Mouse (Mus musculus): ENCODE results near the gene Cwc22.

Cwc22 gene

DNA sequence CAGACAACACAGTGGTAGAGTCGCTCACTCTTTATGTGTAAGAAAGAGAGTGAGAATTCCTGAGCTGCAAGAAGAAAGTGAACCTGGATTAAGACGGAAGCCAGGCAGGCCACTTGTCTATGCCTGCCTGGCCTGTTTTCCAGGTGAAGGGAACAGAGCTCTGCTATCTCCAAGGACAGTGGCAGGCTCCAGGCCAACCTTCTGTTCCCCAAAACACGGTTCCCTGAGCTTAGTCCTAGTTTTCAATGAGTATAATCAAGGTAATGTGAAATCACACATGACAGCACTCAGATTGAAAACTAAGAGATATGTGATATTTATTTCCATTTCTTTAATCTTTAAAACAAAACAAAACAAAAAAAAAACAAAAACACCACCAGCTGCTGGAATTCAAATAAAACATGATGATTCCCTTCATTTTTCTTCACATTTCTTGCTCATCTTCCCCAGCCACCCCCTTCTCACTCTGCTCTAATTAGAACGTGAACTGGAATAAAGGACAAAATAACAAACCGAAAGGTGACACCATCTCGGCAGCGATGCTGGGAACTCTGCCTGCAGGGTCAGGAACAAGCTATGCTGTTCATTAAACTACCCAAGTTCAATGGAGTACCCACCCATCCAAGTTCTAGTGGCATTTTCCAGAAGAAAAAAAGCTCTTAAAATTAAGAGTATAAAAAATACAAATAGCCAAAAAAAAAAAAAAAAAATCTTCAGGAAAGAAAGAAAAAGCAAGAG, 20.8 kb downstream of the Cwc22 start:
- DNase-seq (ENCODE audit: low spot score in 2 of 2): no peak

DNA sequence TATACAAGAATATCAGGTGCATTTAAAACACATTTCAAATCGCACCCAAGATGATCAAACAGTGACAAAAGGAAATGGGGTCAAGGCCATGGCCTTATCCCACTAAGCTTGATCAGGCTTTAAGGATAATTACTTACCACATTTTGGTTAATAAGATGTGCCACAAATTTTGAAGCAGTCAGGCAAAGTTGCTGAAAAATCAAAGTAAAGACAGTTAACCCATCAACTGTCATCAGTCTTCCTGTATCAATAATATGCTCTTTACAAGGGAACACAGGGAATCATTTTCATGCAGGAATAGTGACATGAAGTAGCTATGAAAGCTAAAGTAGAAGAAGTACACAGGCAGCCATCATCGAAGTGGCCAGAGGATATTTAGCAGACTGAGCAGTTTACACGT, 22.2 kb downstream of the Cwc22 start:
- no peak for DNase-seq (ENCODE audit: low spot score in 2 of 2)

DNA sequence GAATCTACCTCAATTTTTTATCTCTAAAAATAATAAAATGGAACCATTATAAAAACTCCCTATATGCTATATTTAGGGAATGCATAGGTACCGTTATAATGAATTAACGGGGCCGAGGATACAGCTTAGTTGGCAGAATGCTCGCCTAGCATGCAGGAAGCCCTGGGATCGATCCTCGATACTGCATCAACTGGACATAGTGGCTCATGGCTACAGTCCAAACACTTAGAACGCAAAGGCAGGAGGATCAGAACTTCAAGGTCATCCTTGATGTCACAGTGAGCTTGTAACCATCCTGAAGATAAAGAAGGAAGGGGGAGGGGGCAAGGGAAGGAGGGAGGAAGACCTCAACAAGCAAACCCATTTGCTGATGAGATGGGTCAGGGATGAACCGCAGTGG, 23.0 kb downstream of the Cwc22 start:
- no peak for DNase-seq (ENCODE audit: low spot score in 2 of 2)

DNA sequence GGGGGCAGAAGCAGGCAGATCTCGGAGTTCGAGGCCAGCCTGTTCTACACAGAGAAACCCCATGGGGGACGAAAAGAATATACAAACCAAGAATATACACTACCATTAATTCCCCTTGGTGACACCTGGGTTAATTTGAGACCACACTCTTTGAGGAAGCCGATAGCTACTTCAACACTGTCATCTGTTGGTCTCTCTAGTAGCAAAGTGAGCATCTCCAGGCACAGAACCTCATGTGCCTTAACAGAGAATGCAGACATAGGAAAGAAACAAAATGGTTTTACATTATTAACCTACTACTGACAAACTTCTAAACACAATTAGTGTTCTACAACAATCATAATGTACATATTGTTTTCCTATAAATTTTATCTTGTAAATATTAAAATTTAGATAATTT, 24.9 kb downstream of the Cwc22 start:
- DNase-seq (ENCODE audit: low spot score in 2 of 2): no peak

DNA sequence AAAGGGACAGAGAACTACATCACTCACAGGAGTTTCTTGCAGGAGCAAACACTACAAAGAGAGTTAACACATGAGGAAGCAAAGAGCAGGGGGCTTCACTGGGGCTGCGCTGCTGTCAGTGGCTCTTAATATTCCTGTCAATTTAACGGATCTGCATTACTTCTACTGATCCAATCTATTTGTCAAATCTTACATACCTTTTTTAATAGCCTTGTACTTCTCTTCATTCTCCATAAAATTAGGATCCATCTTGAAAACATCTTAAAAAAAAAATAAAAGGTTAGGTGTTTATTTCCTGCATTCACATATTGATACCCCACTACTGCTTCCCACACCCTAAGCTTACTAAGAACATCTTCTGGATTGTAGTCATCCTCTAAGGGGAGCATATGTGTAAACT, 25.6 kb downstream of the Cwc22 start:
- DNase-seq (ENCODE audit: low spot score in 2 of 2): no peak

DNA sequence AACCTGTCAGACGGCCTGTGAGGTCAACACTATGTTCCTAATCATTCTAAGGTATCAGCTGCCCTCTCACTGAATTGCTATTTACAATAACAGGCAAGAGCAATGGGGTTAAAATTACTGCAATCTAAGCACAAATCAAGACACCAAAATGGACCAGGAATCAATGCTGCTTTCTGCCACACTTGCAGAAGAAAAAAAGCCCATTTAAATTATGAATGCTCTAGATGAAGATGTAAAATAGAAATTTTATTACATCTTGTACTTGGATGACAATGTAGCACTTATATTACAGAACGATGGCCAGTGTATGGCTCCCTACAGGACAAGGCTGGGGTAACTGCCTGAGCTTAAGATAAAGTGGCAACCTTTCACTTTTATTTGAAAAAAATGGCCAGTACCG, 27.7 kb downstream of the Cwc22 start:
- no peak for DNase-seq (ENCODE audit: low spot score in 2 of 2)

DNA sequence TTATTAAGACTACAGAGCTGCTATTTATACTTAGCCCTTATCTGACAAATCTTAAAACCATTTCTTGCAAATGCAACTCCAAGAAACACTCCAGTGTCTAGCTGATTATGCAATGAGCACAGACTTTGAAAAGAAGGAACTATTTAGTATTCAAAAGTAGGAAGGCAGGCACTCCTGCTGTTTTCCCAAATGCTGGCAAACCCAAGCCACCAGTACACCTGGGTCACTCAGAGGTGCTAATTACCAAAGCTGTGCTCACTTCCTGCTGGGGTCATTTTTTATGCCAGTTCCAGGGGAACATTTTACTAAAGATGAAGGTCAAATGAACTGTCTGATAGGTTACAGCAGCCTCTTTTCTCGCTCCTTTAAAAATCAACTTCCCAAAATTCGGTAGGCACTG, 28.2 kb downstream of the Cwc22 start:
- no peak for DNase-seq (ENCODE audit: low spot score in 2 of 2)

DNA sequence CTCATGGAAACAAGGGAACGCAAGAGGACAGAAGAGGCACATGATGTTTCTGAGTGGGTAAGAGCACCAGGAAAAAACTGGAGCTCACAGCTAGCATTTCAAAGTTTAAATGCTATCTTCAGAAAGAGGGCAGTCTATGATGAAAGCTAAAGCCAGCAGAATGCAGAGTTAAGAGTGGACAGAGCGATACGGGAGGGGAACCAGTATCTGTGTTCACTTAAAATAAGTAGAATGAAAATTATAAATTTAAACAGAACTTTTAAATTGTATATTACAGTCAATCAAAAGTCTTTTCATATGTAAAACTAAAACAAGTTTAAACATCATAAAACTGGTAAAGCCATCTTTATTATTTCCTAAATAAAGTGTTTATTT, 28.8 kb downstream of the Cwc22 start:
- no peak for DNase-seq (ENCODE audit: low spot score in 2 of 2)

DNA sequence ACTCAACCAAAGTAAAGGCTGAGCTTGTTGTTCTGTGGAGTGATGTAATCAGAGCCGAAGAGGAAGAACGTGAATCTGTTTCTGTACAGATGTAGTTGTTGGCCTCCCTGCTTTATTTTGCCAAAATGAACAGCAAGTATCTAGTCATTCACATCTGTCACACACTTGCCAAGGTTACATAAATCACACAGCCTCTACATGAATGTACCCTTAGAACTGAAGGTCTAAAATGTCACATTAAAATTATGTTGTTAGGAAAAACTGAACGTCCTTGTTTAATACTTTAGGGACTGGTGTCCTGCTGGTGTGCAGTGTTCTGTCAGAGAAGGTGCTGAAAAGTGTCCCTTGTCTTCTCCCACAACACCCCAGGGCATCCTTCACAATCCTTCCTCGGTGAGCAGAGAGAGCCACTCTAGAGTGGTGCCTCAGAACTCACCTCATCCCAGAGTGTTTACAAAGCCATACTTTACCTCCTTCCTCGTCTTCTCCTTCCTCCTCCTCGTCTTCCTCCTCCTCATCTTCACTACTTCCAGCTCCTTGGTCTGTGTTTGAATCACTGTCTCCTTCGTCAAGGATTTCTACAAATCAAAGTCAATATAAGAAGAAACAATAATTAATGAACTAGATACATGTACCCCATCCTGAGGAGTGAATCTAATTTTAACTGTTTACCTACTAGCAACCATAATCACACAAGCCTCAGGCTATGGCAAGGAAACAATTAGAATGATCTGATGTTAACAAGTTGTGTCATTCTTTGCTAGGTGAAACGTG, 29.4 kb downstream of the Cwc22 start:
- DNase-seq (ENCODE audit: low spot score in 2 of 2): no peak

DNA sequence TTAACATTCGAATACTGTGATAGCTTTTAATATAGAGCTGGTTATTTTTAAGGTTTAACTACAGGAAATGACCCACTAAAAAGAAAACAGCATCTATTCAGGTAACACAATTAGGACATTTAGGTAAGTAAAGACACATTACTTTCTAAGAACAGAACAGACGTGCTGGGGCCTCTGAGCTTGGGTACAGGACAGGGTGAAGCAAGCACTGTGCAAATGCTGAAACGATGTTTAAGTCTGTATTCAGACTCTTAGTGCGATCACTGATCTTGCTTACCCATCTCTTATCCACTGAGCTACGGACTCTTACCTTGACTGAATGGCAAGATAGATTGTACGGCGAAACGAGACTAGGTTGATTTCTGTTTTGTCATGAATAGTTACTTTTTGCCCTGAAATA, 31.0 kb downstream of the Cwc22 start:
- no peak for DNase-seq (ENCODE audit: low spot score in 2 of 2)

DNA sequence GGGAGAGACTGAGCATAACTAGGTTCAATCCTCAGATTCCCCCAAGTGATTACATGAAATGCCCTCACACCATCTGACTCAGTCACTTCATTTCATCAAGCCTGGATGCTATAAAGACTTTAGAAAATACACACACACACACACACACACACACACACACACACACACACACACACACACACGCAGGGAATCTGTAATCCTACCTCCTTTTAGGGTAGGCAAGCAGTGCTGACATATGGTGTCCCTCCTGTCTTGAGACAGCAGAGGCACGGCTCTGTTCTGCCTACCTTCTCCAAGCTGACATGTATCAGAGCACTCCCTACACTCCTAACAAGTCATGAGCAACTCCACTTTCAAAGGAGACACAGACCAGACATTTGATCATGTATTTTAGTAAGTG, 32.5 kb downstream of the Cwc22 start:
- DNase-seq (ENCODE audit: low spot score in 2 of 2): no peak

DNA sequence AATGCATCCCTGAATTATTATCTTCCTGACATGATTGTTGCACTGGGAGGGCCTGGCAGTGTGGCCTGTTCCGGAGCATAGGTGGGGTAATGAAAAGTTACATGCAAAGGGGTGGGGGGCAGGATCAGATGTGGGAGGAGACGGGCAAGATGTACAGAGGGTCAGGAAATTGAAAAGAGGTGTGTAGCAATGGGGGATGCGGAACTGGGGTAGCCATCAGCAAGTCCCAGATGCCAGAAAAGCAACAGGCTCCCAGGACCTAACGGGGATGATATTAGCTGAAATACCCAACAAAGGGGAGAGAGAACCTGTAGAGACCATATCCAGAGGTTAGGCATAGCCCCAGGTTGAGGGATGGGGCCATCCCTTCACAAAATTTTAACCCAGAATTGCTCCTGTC, 34.0 kb downstream of the Cwc22 start:
- DNase-seq (ENCODE audit: low spot score in 2 of 2): no peak

DNA sequence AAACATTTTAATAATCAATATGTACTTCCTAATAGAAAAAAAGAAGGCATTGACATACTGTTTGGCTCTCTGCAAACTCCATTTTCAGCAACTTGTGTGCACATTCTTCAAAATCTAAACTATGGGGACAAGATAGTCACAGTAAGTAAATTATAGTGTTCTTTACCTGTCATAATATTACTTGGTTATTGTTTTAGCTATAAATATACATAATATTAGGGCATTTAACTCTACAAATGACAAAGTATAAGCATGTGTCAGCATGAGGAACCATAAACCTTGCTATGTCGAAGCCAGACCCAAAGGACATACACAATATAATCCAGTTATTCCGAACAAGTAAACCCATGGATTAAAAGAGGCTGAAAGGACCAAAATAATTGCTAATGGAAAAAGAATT, 34.7 kb downstream of the Cwc22 start:
- DNase-seq (ENCODE audit: low spot score in 2 of 2): no peak

DNA sequence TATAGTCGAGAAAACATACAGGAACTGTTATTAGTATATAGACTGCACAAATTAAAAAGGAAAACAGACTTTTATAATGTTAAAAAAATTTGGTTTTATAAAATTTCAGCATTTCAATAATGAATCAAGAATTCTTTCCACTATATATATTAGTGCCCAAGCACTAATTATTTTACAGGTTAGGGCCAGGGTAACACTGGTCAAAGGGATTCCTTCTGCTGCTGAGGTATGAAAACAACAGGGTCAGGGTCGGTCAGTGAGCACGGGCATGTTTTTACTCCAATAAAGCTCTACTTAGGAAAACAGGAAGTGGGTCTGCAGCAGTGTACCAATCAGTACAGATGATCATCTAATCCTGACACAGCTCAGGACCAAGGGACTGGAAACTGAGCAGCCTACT, 36.0 kb downstream of the Cwc22 start:
- no peak for DNase-seq (ENCODE audit: low spot score in 2 of 2)

DNA sequence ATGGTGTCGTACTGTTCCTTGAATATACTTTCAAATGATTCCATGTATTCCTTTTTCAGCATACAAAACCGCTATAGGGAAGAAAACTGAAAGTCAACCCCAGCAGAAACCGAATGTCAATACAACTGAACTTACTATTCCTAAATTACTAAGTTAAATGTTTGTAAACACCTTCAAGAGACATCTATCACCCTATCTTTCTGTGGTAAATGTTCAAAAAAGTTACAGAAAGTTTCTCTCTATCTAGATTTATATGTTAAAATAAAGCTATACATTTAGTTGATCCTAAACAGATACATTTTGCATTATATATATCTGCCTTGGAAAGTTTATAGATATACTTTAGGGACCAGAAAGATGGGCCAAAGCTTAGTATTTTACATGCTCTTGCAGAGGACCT, 39.0 kb downstream of the Cwc22 start:
- no peak for DNase-seq (ENCODE audit: low spot score in 2 of 2)

DNA sequence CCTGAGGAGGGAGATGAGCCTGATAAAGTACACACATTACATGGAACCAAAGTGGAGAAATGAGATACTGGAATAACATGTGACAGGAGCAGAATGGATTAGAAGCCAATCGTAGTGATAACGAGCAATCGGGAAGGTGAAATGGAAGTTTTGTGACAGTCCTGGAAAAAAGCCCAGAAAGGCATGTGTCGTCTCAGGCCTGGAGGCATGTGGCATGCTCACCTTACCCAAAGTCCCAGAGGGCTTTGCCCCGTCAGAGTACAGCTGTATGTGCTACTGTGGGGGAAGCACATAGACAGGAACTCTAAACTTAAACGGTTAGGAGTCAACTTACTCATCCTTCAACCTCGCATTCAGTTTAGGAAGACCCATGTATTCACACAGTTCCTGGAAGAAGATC, 41.2 kb downstream of the Cwc22 start:
- no peak for DNase-seq (ENCODE audit: low spot score in 2 of 2)

DNA sequence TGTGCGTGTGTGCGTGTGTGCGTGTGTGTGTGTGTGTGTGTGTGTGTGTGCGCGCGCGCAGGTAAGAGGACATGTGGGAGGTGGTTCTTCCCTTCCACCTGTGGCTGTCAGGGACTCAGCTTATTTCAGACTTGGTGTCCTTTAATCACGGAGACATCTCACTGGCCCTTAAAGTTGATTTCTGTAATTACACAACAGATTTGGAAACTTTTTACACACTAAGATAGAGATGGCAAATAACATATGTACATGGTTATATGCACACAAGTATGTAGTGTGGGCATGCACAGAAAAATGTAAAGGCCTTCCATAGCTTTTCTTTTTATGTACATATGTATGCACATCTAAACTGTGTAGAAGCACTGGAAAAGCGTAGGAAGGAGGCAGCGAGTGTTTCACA, 41.7 kb downstream of the Cwc22 start:
- DNase-seq (ENCODE audit: low spot score in 2 of 2): no peak

DNA sequence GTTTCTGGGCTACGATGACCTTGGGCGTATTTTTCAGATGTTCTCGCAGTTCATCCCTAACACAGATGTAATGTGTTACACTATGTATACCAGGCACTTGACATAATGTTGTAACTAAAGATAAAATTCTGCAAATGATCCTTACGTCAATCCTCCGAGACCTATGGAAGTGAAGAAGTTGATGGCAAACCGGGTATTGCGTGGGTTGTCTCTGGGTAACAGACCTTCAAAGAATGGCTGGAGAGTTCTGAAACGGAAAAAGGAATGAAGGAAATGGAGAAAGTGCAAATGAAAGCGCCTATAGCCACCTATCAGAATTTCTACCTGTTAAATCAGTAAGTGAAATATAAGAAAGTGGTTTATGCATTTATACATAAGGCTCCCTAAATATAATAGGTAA, 42.2 kb downstream of the Cwc22 start:
- DNase-seq (ENCODE audit: low spot score in 2 of 2): no peak

DNA sequence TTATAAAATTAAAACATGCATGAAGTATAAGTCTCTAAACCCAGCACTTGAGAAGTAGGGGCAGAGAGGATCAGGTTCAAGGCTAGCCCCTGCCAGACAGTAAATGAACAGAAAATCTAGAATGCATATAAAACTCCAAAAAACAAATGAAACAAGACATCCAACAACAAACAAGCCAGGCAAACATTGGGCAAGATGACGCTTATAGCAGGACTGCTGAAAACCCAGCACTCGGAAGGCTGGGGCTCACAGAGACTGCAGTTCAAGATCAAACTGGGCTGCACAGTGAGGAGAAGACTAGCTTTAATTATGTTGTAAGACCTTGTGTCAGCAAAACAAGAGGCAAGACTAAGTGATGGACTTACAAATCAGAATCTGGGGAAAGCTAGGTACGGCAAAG, 43.1 kb downstream of the Cwc22 start:
- no peak for DNase-seq (ENCODE audit: low spot score in 2 of 2)

DNA sequence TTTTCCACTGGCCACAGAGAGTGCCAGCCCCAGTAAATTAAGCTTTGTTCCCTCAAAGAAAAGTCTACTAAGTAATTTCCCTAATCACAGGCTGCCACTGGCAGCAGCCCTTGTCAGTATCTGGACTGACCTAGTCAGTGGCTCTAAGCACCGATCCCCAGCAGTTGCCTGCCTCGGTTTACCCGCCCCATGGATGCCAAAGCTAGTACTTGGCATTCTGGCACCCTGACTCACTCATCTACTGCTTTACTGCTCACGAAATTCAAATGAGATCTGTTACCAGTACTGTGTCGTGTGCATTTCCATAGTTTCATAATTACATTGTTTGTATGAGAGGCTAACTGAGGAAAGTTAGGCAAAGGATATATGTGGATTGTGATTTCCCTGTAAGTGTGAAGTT, 44.9 kb downstream of the Cwc22 start:
- no peak for DNase-seq (ENCODE audit: low spot score in 2 of 2)

DNA sequence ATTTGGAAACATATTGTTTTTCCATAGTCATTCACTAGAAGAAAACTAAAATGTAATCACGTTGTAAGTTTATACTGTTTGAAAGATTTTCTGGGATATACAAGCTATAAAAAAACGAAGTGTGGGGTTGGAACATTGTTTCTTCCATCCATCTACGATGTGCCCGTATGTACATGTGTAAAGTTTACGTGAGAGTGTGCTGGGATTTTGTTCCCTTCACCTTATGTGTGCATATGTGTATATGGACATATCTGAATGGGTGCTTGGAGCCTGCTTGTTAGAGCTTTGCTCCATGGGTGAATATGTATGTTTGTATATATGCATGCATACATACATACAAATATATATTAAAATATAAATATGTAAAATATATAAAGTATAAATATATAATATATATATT, 45.4 kb downstream of the Cwc22 start:
- DNase-seq (ENCODE audit: low spot score in 2 of 2): no peak

DNA sequence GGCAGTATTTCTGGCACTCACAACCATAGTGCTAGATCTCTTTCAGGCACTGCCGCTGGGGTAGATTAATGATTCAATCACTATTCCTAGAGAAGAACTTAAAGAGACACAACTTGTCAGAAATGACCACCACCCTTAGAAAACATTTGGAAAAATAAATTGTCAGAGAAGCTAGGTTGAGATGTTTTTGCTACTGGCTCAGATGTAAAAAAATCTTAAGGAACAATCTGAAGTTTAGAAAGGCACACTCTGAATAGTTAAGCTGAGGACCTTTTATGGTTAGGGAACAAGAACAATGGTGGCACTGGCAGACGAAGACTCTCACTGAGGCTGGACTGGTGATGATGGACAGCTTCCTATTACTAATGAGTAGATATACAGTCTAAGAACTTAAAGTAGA, 46.1 kb downstream of the Cwc22 start:
- no peak for DNase-seq (ENCODE audit: low spot score in 2 of 2)

DNA sequence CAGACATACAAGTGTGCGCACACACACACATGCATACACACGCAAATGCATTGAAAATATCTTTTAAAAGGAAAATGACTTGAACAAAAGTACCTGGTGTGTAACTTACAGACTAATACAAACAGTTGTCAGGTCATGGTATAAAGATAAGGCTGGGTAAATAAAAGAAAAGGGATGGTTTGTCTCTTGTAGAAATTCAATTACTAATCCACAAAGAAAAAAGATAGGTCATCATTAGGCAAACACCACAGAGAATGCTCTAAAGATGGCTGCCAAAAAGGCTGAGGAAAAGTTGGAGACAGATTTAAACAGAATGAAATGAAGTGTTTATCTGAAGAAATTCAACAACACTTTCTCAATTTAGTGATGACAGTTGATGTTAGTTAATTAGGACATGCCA, 47.7 kb downstream of the Cwc22 start:
- DNase-seq (ENCODE audit: low spot score in 2 of 2): no peak

DNA sequence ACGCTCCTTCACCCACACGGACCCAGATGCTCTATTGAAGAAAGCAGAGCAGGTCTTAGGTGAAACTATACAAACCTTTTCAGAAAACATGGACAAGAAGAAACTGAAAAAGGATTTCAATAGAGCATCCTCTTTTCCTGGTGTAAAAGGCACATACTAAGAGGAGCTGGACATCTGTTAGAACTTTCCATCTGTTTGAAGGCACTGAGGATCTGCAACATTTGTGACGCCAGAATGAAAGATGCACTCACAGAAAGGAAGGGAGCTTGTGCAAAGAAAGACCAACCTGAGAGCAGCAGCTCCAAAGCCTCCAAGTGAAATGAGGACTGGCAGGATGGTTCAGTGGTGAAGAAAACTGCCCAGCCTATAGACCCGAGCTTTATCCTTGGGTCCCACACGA, 48.2 kb downstream of the Cwc22 start:
- DNase-seq (ENCODE audit: low spot score in 2 of 2): no peak
